Mouse (Mus musculus) midbrain, postnatal 0 days (tissue): ENCODE measurements around the gene Ypel2. TPM values are rescaled to one million over a fixed set of nuclear protein-coding genes. Genes with fewer than 3 reads are reported as not detected.

Experiments
- ATAC-seq: fragments of 200-750 bp; cut with Nextera tagmentation; 2 replicates; pipeline ENCODE4 v1.8.0; 2017; ENCODE audit warnings: moderate number of reproducible peaks, mild to moderate bottlenecking, moderate TSS enrichment, moderate library complexity; ENCODE audit not compliant: low FRiP score
- DNase-seq: peaks from one replicate; pipeline ENCODE4 v3.0.0-alpha.2; 2015; ENCODE audit warnings: low spot score
- H3K27ac ChIP-seq: fragments of 300-500 bp; sonication (generic); 2 replicates; pipeline ENCODE4 v1.5.1; 2014; ENCODE audit warnings: low read depth, mild to moderate bottlenecking, low read length, mixed read lengths
- H3K27me3 ChIP-seq: fragments of 300-500 bp; sonication (generic); 2 replicates; pipeline ENCODE4 v1.6.1; 2014; ENCODE audit warnings: low read length, control low read depth, mixed read lengths; ENCODE audit not compliant: insufficient read depth
- H3K36me3 ChIP-seq: fragments of 300-500 bp; sonication (generic); 2 replicates; pipeline ENCODE4 v1.6.1; 2014; ENCODE audit warnings: low read length, control low read depth, mixed read lengths; ENCODE audit not compliant: insufficient read depth
- H3K4me1 ChIP-seq: fragments of 300-500 bp; sonication (generic); 2 replicates; pipeline ENCODE4 v1.6.1; 2014; ENCODE audit warnings: mild to moderate bottlenecking, control low read depth, antibody characterized with exemption, low read length, mixed read lengths; ENCODE audit not compliant: insufficient read depth
- H3K4me2 ChIP-seq: fragments of 300-500 bp; sonication (generic); 2 replicates; pipeline ENCODE4 v1.6.1; 2014; ENCODE audit warnings: low read depth, mild to moderate bottlenecking, low read length, mixed read lengths; ENCODE audit not compliant: poor library complexity, severe bottlenecking
- H3K4me3 ChIP-seq: fragments of 300-500 bp; sonication (generic); 2 replicates; pipeline ENCODE4 v1.5.1; 2014; ENCODE audit warnings: low read depth, mild to moderate bottlenecking, low read length, moderate library complexity
- H3K9ac ChIP-seq: fragments of 300-500 bp; sonication (generic); replicated peaks from 2 replicates; pipeline ENCODE4 v1.6.1; 2014; ENCODE audit warnings: mild to moderate bottlenecking, low read length, moderate library complexity, mixed read lengths; ENCODE audit not compliant: poor library complexity, severe bottlenecking
- H3K9me3 ChIP-seq: fragments of 300-500 bp; sonication (generic); 2 replicates; pipeline ENCODE4 v1.6.1; 2016; ENCODE audit warnings: low read length, control low read depth
- CTCF ChIP-seq: IDR thresholded peaks from 2 replicates; pipeline ENCODE4 v1.5.1; 2016; ENCODE audit warnings: antibody characterized with exemption, mild to moderate bottlenecking
- WGBS: fragments of 180-500 bp; shearing (Covaris S2); extraction: QIAGEN DNeasy Blood & Tissue Kit; methylation state at CpG from one replicate; pipeline ENCODE4 v1.1.7; 2014; 5-methylcytosine and 5-hydroxymethylcytosine counted together
- polyA plus RNA-seq: library from polyadenylated mRNA; unstranded; fragments of >200 nt; fragmentation: Nextera tagmentation; extraction: Ambion mirVana; gene quantifications from 2 replicates; pipeline ENCODE4 v1.2.1, GENCODE M21; 2015
- total RNA-seq: library from RNA; depleted of rRNA; stranded (reverse); fragments of >200 nt; gene quantifications from 2 replicates; pipeline ENCODE4 v1.2.3, GENCODE M21; 2014

The Ypel2 gene
- total and polyA plus RNA-seq, 2 experiments from 2014 or later: 4.3 to 5.8 TPM

DNA sequence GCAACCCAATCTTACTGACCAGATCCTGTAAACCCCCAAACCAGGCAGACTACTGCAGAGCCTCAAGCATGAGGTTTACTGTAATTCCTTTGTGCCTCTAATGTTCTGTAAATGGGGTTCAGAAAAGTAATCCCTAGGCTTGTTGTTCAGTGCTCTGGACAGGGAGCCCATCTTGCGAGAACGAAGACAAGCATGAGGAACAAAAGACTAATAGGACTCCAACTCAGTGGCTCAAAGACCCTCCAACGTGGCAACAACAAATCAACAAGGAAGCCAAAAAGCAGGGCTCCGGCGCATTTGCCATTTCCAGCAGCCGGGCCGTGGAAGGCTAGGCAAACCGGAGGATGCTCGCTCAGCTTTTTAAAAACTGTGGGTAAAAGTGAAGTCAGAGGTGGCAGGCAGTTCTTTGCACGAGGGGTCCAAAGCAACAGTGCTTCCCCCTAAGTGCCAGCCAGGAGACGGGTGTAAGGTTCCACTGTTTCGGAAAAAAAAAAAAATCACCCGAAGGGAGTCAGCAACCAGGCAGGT lies 982 bp downstream of the Ypel2 start:
- no peak for ATAC-seq
- peaks cover 5% of the 10 kb centered on the region; the same call in 1 of the 2 replicates for H3K4me1 ChIP-seq

DNA sequence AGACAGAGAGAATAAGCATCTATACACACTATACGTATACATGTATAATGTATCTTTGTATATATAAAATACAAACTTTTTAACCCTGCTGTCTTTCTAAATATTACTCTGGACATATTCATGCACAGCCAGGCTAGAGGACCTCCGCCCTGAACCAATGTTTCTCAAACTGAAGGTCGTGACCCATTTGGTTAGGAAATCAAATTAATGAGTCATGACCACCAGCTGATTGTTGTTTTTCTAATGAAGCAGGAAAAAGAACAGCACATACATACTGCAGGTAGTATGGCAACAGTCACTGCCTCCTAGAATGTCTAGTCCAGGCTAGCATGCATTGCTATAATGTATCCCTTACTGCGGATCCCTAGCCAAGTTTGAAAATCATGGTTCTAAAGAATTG lies 2.3 kb downstream of the Ypel2 start:
- H3K27ac ChIP-seq: no peak overlapping the region
- no peaks in the 10 kb centered on the region for H3K27me3 ChIP-seq
- TF ChIP-seq CTCF: no peak
- H3K4me1 ChIP-seq: peaks cover 5% of the 10 kb centered on the region; the same call in 1 of the 2 replicates
- H3K4me3 ChIP-seq: no peak overlapping the region
- no peaks in the 10 kb centered on the region for H3K9me3 ChIP-seq
- H3K9ac ChIP-seq: no peak overlapping the region
- peak overlapping the region; percentile 82; the same call in 1 of the 2 replicates for H3K4me2 ChIP-seq
- no peak for DNase-seq
- ATAC-seq: no peak
- WGBS: 93% methylated on average over 4 of the region's 4 CpGs
- H3K36me3 ChIP-seq: no peaks in the 10 kb centered on the region

More for the DNA sequence above, 982 bp downstream of the Ypel2 start:
- TF ChIP-seq CTCF: no peak
- under 1% methylated on average over 13 of the region's 13 CpGs for WGBS
- peak overlapping the region; percentile 92 for H3K4me3 ChIP-seq
- no peak overlapping the region for H3K27ac ChIP-seq
- no peaks in the 10 kb centered on the region for H3K36me3 ChIP-seq
- H3K9ac ChIP-seq: peak overlapping the region; percentile 71
- DNase-seq: no peak
- H3K27me3 ChIP-seq: no peaks in the 10 kb centered on the region
- no peaks in the 10 kb centered on the region for H3K9me3 ChIP-seq
- peak overlapping the region; percentile 82 for H3K4me2 ChIP-seq

DNA sequence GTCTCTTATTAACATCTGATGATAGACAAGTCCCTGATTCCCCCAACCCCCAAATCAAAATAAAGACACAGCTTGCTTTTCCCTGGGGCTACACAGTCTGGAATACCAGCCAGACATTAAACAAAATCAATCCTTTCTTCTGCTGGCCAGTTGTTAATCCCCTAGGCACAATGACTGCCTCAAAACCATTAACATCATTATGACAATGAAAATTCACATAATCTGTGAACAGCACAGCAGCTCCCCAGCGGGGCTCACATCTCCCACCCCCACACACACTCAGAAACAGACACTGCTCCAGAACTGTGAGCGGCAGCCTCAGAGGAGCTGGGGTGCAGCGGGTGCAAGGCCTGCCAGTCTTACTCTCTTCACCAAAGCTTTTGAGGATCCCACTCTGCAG lies 3.2 kb downstream of the Ypel2 start:
- no peak overlapping the region for H3K27ac ChIP-seq
- no peak for TF ChIP-seq CTCF
- H3K4me3 ChIP-seq: 0 out of 2 replicates have a peak overlapping the region, but pooled peaks have one; percentile 3
- no peak for DNase-seq
- no peaks in the 10 kb centered on the region for H3K36me3 ChIP-seq
- WGBS: 18% methylated on average over 3 of the region's 3 CpGs
- H3K9me3 ChIP-seq: no peaks in the 10 kb centered on the region
- H3K4me2 ChIP-seq: peak overlapping the region; percentile 41
- peaks cover 5% of the 10 kb centered on the region; the same call in 1 of the 2 replicates for H3K4me1 ChIP-seq
- no peak for ATAC-seq
- no peaks in the 10 kb centered on the region for H3K27me3 ChIP-seq
- H3K9ac ChIP-seq: peak overlapping the region; percentile 29; the same call in 1 of the 2 replicates

DNA sequence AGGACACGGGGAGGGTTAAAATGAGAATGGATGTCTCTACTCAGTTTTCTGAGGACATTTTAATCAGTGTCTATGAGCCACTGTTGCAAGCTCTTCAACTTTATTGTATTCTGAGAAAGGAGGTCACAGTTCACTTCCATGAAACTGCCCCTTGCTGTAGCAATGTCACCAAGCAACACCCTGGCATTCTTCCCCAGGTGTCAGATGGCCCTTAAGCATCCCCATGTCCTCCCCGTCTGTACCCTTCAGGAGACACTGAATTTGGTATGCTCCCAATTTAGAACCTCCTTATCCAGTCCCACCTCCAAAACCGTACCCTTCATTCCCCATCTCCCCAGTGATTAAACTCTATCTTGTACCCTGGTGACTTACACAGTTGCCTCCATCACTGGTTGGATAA lies 8.5 kb downstream of the Ypel2 start:
- ATAC-seq (no peak), DNase-seq (no peak)
- H3K27ac ChIP-seq: no peak overlapping the region
- H3K4me3 ChIP-seq: no peak overlapping the region
- H3K9me3 ChIP-seq: no peaks in the 10 kb centered on the region
- H3K4me1 ChIP-seq: no peaks in the 10 kb centered on the region
- WGBS: 67% methylated on average over 3 of the region's 3 CpGs
- no peak for TF ChIP-seq CTCF
- H3K27me3 ChIP-seq: no peaks in the 10 kb centered on the region
- no peak overlapping the region for H3K9ac ChIP-seq
- no peak overlapping the region for H3K4me2 ChIP-seq
- no peaks in the 10 kb centered on the region for H3K36me3 ChIP-seq

DNA sequence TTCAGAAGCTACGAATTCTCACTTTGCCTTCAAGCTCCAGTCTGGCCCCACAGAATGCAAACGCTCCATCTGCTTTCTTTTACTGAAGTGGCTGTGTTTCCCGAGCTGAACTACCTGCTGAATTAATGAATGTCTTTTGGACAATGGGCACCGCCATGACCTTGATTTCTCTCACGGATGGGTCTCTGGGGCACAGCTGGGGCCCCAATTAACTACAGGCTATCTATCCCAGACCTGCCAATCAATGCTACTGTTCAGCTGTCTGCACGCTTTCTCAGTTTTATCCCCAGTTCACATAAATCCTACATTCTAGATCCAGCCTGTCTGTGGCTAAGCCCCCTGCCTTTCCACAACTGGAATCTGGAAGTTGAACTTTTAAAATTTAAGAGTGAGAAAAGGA lies 10.5 kb downstream of the Ypel2 start:
- no peaks in the 10 kb centered on the region for H3K4me1 ChIP-seq
- no peak overlapping the region for H3K27ac ChIP-seq
- no peak for TF ChIP-seq CTCF
- no peaks in the 10 kb centered on the region for H3K9me3 ChIP-seq
- H3K27me3 ChIP-seq: no peaks in the 10 kb centered on the region
- ATAC-seq (no peak), DNase-seq (no peak)
- H3K36me3 ChIP-seq: no peaks in the 10 kb centered on the region
- H3K4me2 ChIP-seq: no peak overlapping the region
- 36% methylated on average over 6 of the region's 6 CpGs for WGBS
- no peak overlapping the region for H3K9ac ChIP-seq
- H3K4me3 ChIP-seq: no peak overlapping the region

DNA sequence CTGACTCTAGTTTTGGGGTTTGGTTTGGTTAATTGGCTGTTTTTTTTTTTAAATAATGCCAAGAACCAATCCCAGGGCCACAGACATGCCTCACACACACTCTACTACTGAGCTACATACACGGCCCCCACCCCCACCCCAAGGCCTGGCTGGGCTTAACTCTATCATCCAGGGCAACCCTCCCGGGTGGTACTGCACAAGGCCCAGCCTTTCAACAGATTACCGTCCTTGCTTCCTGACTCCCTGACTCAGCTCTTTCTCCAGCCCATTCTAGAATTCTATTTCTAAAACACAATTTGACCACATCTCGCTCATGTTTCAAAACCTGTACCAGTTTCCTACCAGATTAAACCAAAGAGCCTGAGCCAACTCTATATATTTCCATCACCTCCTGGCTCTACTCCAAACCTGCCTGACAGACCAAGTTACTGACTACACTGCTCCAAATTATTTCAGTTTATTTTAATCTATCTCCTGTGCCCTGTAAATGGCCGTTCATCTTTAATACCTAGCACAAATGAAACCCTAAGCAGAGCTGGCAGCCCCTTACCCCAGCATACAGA lies 12.2 kb downstream of the Ypel2 start:
- H3K27ac ChIP-seq: no peak overlapping the region
- no peak overlapping the region for H3K4me2 ChIP-seq
- ATAC-seq: no peak
- no peaks in the 10 kb centered on the region for H3K4me1 ChIP-seq
- peaks cover 3% of the 10 kb centered on the region; the same call in 1 of the 2 replicates for H3K36me3 ChIP-seq
- 56% methylated on average over 5 of the region's 5 CpGs for WGBS
- no peak for DNase-seq
- H3K27me3 ChIP-seq: no peaks in the 10 kb centered on the region
- TF ChIP-seq CTCF: no peak
- H3K9ac ChIP-seq: no peak overlapping the region
- H3K4me3 ChIP-seq: no peak overlapping the region
- no peaks in the 10 kb centered on the region for H3K9me3 ChIP-seq
